Mouse (Mus musculus) cerebellum, postnatal 10 days (tissue): ENCODE measurements around the gene Cyp26b1.

Source experiments
- DNase-seq, 2 experiments: peaks; one replicate each; pipeline ENCODE4 v3.0.0; 2021; ENCODE audit warnings: mixed read lengths in 2 of 2

Gene Cyp26b1

GRCm38 (mm10) chr6:84549852-84550437 is 43.8 kb downstream of the Cyp26b1 start:
- no peak for DNase-seq

DNA sequence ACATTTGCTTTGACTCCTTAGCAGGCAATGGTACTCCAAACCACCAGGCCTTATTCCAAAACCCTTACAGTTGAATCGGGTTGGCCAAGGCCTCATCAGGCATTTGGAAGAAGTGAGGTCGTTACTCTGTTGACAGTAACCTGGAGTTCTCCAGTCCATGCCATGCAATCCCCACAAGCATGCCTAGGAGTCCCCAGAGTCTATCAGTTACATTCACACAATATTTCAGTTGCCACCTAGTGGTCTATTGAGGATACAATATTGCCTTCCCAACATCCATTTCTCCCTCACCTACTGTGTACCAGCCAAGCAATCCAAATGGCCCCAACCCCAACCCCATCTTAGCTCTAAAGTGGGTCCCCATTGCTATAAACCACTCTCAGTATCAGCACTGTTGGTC is 48.3 kb downstream of the Cyp26b1 start:
- no peak for DNase-seq

GRCm38 (mm10) chr6:84544359-84544758 is 49.3 kb downstream of the Cyp26b1 start:
- DNase-seq: no peak

DNA sequence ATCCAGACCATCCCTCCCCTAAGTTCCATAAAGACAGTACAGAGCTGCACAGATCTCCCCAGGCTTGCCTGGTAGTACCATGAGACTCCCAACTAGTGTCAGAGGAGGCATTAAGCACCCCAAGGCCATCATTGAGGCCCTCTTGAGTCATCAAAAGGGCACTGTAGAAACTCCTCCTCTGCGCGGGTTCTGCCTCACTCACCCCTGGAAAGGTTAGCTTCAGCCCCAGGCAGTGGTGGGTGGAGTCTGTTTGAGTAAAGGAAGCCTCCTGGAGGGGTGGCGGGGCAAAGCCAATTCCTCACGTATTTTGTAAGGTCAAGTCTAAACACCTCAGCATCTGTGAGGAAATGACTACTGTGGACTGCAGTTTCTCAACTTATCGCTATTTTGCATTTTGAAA is 50.2 kb downstream of the Cyp26b1 start:
- no peak for DNase-seq

DNA sequence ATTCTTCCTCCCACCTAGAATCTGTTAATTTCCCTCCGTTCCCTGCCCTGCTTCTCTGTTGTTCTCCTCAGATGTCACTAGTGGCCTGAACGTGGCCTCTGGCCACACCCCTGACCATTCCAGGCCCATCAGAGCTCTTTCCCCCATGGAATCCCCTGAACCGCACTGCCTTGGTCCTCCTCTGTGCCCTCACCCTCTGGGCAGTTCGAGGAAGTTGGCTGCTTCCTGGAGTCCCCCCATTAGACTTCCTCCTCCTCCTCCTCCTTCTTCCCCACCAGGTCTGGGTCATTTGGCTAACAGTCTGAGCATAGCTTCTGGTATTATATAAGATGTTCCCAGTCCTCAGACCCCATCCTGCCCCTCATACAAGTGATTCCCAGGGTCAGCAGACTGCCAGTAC is 53.8 kb downstream of the Cyp26b1 start:
- no peak for DNase-seq

- no peak for DNase-seq
Measured at GRCm38 (mm10) chr6:84538681-84539080, 55.0 kb downstream of the Cyp26b1 start.

GRCm38 (mm10) chr6:84537611-84538197 is 56.0 kb downstream of the Cyp26b1 start:
- no peak for DNase-seq

GRCm38 (mm10) chr6:84534944-84535343 is 58.8 kb downstream of the Cyp26b1 start:
- DNase-seq: no peak

GRCm38 (mm10) chr6:84529912-84530311 is 63.8 kb downstream of the Cyp26b1 start:
- DNase-seq: no peak

DNA sequence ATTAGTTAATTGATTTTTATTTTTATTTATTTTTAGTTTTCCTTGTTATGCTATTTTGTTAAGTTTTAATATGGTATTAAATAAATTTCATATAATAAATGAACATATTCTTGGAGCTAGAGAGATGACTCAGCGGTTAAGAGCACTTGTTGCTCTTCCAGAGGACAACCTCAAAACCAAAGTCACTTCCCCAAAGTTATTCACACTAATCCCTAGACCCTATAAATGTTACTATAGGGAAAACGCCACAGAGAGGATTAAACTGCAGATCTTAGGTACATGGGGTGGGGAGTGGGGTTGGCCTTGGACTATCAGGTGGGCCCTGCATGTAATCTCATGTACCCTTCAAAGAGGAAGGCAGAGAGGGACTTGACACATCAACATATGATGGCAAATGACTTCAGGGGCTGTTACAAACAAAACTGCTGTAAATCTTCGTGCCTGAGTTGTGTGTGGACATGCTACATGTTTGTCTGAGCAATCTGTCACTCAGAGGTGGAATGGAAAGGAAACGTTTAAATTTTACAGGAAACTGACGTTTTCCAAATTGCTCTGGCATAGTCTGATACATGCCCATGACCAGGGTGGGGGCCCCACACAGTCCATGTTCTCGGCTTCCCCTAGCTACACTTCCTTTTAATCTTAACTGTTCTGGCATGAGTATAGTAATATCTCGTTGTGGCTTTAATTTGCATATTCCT is 68.7 kb downstream of the Cyp26b1 start:
- DNase-seq: no peak
